Mouse (Mus musculus): ENCODE measurements at regions not wholly inside any gene's neighbourhood (a gene's known extent, or its start where the extent isn't known, plus 50 kb on each side); places are given as distances from the start of the nearest gene placed in this dataset.

- H3K4me1 ChIP-seq (ENCODE audit: control insufficient read depth): peaks cover 36% of the 10 kb centered on the region
- no peak overlapping the region for H3K4me3 ChIP-seq (replicated peaks)
- H3K9me3 ChIP-seq (ENCODE audit: control insufficient read depth, low read length): no peaks in the 10 kb centered on the region
- H3K27me3 ChIP-seq (ENCODE audit: control insufficient read depth): peaks cover 4% of the 10 kb centered on the region; the same call in 1 of the 2 replicates
- no peaks in the 10 kb centered on the region for H3K36me3 ChIP-seq (ENCODE audit: control insufficient read depth)
- TF ChIP-seq TAL1 (IDR thresholded peaks at IDR 0.05; ENCODE audit: low read length) (no peak), GATA1 (IDR thresholded peaks at IDR 0.05; ENCODE audit: low read length) (no peak)
Observed at GRCm38 (mm10) chr16:21364885-21365284, 58.0 kb upstream of the Vps8 start.

GRCm38 (mm10) chr16:21367449-21367848, 55.5 kb upstream of the Vps8 start:
- Histone ChIP-seq H3K27me3 (ENCODE audit: control insufficient read depth) (peaks cover 7% of the 10 kb centered on the region), H3K9me3 (ENCODE audit: control insufficient read depth, low read length) (no peaks in the 10 kb centered on the region), H3K4me1 (ENCODE audit: control insufficient read depth) (peaks cover 14% of the 10 kb centered on the region), H3K4me3 (replicated peaks) (no peak overlapping the region), H3K36me3 (ENCODE audit: control insufficient read depth) (no peaks in the 10 kb centered on the region)
- no peak for TF ChIP-seq TAL1 (IDR thresholded peaks at IDR 0.05; ENCODE audit: low read length)
- no peak for TF ChIP-seq GATA1 (IDR thresholded peaks at IDR 0.05; ENCODE audit: low read length)

GRCm38 (mm10) chr16:21368821-21369220, 54.1 kb upstream of the Vps8 start:
- no peak overlapping the region for H3K4me3 ChIP-seq (replicated peaks)
- H3K9me3 ChIP-seq (ENCODE audit: control insufficient read depth, low read length): no peaks in the 10 kb centered on the region
- peaks cover 10% of the 10 kb centered on the region for H3K27me3 ChIP-seq (ENCODE audit: control insufficient read depth)
- no peaks in the 10 kb centered on the region for H3K36me3 ChIP-seq (ENCODE audit: control insufficient read depth)
- no peak for TF ChIP-seq GATA1 (IDR thresholded peaks at IDR 0.05; ENCODE audit: low read length)
- no peak for TF ChIP-seq TAL1 (IDR thresholded peaks at IDR 0.05; ENCODE audit: low read length)
- peaks cover 8% of the 10 kb centered on the region for H3K4me1 ChIP-seq (ENCODE audit: control insufficient read depth)

- no peaks in the 10 kb centered on the region for H3K9me3 ChIP-seq (ENCODE audit: control insufficient read depth, low read length)
- no peak overlapping the region for H3K4me3 ChIP-seq (replicated peaks)
- H3K36me3 ChIP-seq (ENCODE audit: control insufficient read depth): no peaks in the 10 kb centered on the region
- peaks cover 8% of the 10 kb centered on the region for H3K4me1 ChIP-seq (ENCODE audit: control insufficient read depth)
- H3K27me3 ChIP-seq (ENCODE audit: control insufficient read depth): peaks cover 13% of the 10 kb centered on the region
- no peak for TF ChIP-seq TAL1 (IDR thresholded peaks at IDR 0.05; ENCODE audit: low read length)
- TF ChIP-seq GATA1 (IDR thresholded peaks at IDR 0.05; ENCODE audit: low read length): no peak
Observed at GRCm38 (mm10) chr16:21369569-21370512, 53.1 kb upstream of the Vps8 start.
